Mouse (Mus musculus) T-helper 17 cell (primary cell): ENCODE measurements around the gene Cpne2.

ENCODE experiments used
- in situ Hi-C, 2 experiments: fragments of 300-600 bp; cut with MboI, MseI; formaldehyde crosslinking; loops; 1 replicate in 1 of 2; 2 replicates in 1 of 2; pipeline ENCODE4 v1.15.1; 2025; ENCODE audit warnings: high pct_unique_total_duplicates in 2 of 2

The Cpne2 gene

DNA sequence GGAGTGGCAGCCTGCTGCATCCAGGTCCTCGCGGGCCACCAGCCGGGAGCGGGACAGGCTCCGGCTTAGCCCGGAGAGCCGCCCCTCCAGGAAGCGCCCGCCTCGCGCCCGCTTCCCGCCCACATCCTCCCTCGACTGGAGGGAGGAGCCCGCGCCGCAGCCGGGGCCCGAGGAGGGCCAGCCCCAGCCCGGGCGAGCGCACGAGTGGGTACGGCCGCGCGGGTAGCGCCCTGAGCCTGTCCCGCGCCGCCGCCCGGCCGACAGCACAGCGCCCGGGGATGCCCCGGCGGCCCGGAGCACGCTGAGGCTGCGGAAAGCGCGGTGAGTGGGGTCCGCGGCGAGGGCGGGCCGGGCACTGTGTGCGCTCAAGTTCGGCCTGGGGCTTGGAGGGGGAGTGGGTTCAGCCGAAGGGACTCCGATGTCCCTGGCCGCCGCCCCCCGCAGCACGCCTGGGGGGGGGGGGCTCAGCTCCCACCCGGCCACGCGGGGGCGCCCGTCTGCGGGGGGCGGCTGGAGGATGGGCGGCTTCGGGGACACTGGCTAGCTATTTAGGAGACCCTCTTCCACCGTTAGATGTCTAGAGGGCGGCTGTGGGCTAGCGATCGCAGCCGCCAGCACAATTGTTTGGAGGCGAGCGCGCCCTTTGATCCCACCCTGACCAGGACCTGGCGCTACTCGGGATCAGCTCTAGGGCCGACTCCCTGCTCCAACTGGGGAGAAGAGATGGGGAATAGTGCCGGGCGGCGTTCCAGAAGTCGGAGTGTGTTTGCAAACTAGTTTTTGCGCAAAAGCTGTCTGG lies at the start of gene Cpne2:
Gene Cpne2, plus strand, starts transcription at position 118 of the 799 bp plus-strand sequence.
- in situ Hi-C loops, result no loop called here

DNA sequence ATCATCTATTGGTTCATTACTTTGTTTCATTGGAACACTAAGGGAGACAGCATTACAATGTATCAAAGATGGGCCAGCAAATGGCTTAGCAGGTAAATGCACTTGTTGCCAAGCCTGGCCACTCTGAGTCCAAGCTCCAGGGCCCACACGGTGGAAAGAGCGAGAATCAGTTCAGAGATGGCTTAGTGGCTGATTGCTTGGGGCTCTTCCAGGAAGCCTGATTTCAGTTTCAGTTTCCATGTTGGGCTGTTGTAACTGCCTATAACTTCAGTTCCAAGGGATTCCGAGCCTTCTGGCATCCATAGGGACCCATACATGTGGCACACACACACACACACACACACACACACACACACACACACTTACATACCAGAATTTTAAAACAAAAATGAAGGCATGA lies 47.5 kb upstream of the Cpne2 start:
- in situ Hi-C loops, result no loop called here

DNA sequence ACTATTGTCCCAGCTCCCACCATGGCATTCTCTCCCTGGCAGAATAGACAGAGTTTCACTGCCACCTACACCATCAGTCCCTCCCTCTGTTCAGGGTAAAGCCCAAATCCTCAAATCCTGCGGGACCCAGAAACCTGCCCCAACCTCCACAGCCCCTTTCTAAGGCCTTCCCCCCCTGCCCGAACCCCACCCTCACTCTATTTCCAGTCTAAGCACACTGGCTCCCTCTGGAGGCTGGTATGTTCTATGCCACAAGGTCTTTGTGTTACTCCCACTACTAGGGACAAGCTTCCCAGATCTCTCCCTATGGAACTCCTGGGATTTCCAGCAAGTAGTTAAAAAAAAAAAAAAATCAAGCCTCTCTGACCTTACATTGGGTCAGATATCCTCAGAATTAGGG lies 46.9 kb upstream of the Cpne2 start:
- in situ Hi-C loops, result no loop called here

DNA sequence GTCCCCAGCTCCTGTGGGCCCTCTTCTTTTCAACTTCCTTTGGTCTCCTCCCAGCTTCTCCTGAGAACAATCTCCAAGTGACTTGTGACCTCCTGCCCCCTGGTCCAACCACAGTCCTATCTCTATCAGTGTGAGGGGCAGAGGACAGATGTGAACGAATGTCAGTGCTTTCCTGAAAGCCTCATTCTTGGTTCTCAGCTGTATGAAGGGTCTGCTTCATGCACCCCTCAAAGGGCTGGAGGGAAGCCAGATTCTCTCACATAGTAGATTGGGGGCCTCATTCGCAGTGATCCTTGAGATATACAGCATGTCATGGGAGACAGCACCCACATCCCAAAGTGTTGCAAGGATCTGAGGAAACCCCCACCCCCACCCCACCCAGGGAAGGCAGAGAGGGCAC lies 44.8 kb upstream of the Cpne2 start:
- in situ Hi-C loops, result no loop called here

DNA sequence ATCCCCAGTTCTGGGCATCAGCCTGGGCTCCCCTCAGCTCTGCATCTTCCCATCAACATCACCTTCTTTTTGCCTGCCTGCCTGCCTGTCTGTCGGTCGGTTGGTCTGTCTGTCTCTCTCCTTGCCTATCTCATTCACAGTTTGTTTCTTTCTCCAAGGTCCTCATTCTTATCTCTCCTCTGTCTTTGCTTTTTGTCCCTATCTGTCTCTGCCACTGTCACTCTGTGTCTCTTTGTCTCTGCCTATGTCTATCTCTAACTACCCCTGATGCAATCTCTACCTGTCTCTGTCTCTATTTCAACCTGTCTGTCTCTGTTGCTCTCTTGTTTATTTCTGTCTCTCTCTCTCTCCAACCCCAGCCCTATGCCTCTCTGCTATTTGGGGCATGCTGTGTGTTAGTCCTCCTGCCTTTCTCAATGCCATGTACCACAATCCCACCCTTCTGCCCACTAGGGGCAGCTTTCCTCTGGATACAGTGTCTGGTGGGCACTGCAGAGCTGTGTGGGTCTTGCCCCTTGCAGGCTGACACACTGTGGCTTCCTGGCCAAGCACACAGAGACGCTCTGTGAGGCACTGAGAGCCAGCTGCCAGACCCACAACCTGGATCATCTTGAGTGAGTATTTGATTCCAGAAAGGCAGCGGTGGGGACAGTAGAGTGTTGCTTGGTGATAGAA lies 42.8 kb upstream of the Cpne2 start:
- in situ Hi-C loops, result loop anchor here in 1 of 2 experiments (5.0 kb wide), 1 partner anchor 92 kb away; no protein-coding TSS in a partner anchor

DNA sequence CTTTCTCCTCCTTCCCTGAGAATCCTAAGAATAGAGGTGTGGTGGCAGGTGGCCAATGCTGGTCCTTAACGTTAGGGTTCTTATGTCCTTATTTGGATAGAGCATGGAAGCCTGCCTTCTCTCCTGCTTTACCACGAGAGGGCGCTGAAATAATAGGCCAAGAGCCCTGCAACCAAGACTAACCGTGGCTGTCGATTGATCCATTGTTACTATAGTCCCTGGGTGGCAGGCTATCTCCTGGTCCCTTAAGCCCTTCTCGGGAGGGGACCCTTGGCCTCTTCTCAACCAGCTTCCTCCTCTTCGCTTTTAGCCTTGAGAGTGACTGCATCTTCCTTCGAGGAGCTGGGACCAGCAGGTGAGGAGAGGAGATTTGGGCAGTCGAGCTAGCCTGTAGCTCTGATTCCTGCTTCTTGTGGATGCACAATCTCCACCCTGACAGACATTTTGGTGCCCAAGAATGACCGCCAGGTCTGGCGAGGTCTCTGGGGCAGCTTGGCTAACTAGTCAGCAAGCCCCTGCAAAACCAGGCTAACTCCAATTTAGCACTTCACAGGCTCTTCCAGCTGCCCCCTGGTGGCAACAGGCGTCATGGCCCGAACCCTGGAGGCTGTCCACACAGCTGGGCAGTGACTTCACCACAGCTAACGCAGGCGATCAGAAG lies 40.6 kb upstream of the Cpne2 start:
- in situ Hi-C loops, result loop anchor here in 1 of 2 experiments (5.0 kb wide), 1 partner anchor 90 kb away; no protein-coding TSS in a partner anchor

DNA sequence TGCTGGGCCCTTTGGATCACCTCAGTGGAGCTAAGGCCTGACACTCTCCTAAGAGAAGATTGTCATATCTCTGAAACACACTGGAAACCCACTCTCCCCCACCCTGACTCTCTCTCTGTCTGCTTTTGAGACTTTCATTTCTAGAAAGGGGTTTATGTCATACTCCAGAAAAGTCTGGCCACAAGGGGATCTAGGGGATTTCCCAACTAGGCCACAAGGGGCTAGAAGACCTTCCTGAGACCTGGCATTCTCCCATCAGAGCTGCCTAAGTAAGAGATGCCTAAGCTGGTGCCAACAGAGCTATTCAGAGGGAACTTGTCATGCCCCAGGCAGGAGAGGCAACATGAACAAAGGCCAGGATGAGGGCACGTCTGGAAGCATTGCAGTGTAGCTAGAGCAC lies 39.5 kb upstream of the Cpne2 start:
- in situ Hi-C loops, result loop anchor here in 1 of 2 experiments (5.0 kb wide), 1 partner anchor 89 kb away; no protein-coding TSS in a partner anchor

DNA sequence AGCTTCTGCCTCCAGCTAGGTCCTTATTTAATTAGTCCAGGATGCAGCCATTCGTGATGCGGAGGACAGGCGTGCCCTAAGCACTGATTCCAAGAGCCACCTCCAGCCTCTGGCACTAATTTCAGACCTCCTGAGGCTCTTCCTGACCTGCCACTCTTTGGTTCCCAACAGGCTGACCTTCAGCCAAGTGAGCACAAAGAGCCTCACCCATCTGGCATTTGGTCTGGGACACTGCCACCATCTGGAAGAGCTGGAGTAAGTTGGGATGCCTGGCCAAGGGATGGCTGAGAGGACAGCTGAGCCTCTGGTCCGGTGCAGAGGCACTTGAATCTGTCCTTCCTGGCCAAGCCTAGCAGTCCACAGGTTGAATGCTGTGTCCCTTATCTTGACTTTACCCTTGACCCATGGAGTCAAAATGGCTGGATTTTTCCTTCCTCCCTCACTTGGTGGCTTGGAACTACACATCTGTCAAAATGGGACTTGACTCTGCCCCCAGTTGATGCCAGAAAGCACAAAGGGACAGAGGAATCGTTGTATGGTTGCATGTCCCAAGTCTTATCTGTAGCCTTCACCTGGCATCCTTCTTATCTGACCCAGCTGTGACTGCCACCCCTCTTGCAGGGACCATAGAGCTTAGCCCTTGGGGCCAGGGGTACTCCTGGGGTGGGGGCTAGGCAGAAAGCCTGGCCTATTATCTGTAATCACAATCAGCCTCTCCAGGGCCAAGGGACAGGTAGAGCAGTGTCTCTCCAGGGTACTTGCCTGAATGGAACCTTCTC lies 17.2 kb upstream of the Cpne2 start:
- in situ Hi-C loops, result no loop called here

DNA sequence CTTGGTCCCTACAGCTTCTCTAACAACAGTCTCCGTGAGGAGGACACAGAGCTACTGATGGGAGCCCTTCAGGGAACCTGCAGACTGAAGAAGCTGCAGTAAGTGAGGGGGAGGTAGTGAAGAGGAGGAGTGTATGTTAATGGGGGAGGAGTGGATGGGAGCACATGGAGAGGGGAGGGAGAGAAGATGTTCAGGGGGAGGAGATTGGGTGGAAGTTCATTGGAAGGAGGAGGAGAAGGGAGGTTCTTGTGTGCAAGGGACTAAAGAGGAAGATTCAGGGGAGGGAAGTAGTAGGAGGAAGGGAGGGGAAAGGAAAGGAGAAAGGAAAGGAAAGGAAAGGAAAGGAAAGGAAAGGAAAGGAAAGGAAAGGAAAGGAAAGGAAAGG lies 16.6 kb upstream of the Cpne2 start:
- in situ Hi-C loops, result no loop called here

DNA sequence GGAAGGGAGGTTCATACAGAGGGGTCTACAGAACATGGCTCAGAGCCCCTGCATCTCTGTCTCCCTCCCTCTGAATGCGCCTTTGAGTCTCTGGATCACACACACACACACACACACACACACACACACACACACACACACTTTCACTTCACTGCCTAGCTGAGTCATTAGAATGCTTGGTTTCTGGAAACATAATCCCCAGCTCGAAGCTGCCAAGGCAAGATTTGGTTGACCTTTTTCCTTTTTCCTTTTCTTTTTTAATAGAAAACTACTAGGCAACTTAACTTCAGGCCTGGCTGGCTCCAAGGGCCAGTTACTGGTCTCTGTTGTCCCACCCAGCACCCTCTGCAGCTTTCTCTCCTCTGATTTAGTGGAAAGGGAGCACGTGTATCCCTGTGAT lies 16.0 kb upstream of the Cpne2 start:
- in situ Hi-C loops, result no loop called here

DNA sequence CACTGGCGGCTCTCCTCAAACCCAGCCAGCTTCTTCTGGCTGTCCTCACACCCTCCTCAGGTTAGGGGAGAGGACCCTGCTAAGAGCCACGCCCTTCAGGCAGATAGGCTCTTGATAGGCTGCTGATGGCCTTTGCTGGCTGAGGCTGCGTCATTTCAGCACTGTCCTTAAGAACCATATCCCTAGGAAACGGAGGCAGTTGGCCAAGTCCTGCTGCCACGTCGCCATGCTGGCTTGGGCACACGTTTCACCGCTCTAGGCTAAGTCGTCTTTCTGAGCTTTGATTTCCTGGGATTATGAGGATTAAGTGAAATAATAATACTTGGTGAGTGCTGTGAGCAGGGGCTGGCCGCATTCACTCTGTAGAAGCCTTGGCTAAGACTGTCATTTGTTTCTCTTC lies 14.5 kb upstream of the Cpne2 start:
- in situ Hi-C loops, result no loop called here

DNA sequence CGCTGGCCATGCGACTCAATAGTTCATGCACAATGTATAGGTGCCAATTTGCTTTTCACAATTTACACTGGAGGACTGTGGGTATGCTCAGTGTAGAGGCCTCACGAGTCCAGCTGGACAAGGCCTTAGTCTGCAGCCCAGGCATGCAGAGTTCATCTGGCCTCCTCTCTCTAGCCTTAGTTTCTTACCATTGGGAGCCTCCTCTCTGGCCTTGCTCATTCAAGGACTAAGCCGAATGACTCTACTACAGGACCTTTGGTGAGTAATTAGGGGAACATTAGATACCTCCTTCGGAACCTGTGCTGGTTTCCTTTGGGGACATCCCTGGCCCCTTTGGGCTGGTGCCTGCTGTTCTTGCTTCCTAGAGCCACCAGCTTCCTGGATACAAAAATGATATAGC lies 13.8 kb upstream of the Cpne2 start:
- in situ Hi-C loops, result no loop called here

DNA sequence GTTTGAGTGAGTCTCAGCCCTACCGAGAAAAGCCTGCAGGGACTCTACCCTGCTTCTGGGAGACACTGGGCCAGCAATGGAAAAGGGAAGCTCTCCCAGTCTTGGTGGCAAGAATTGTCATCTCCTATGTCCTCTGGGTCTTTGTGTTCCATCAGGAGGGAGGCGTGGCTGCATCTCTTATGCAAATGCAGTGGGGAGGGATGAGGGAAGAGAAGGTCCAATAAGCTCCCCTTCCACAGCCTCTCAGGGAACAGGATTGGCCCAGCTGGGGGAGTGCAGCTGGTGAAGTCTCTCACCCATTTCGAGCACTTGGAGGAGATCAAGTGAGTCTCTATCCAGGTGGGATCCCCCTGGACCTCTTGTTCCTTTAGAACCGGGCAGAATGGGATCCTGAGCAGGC lies 11.3 kb upstream of the Cpne2 start:
- in situ Hi-C loops, result no loop called here

DNA sequence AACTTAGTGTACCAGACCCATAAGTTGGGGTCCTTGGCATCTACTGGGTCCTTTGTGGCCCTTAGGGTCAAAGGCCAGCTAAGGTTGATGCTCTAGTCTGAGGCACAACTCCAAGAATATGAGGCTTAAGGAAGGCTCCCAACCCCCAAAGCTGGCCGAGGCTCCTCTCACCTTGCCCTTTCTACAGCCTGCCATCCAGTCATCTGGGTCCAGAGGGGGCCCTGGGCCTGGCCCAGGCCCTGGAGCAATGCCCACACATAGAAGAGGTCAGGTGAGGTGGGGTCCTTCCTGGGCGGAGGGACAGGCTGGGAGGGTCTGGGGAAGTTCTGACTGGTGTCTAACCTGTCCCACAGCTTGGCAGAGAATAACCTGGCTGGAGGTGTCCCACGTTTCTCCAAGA lies 10.3 kb upstream of the Cpne2 start:
- in situ Hi-C loops, result no loop called here

DNA sequence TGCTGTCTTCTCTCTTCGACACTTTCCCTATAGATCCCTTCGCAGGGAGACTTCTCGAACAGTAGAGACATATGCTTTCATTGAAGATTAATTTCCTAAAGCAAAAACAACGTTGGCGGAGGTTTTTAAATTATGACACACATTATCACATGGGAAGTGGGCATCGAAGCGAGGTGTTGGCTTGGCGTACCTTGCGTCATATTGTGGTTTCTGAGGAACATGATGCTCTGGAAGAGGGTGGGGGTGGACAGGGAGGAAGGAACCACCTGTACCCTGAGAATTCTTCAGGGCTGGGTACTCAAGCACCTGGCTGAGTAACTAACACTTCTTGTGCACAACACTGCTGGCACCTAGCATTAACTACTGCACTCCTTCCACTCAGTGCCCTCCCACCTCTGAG lies 8.2 kb upstream of the Cpne2 start:
- in situ Hi-C loops, result no loop called here

DNA sequence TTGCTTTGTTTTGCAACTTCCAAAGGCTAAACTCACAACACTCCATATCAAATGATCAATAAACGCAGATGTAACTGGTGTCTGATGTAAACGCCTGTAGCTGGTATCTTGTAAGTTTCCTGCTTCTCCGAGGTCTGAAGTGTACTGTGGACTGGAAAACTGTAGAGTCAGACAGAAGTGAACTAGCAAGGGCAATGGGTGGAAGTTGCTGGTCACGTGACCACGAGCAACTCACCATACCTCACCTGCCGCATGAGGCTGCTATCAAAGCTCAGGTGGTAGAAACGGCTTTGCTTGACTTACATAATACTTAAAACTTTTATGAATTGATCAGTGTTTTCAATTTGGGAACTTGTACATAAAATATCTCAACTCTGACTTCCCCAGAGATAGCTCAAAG lies 5.6 kb upstream of the Cpne2 start:
- in situ Hi-C loops, result no loop called here

DNA sequence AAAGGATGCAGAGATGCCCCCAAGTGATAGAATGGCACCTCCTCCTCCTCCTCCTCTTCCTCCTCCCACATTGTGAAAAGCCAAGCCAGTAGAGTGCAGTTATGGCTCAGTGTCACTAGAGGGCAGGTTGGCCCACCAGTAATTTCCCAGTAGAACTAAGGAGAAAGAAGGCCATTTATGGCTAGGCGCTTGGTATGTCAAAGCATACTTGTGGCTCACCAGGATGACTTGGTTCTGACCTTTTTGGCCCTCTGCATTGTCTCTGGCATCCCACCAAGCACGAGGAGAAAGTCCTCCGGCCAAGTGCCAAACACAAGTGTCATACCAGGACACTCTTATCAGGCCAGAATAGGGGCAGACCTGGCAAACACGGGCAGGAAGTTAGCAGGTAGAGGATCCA lies 4.5 kb upstream of the Cpne2 start:
- in situ Hi-C loops, result no loop called here

DNA sequence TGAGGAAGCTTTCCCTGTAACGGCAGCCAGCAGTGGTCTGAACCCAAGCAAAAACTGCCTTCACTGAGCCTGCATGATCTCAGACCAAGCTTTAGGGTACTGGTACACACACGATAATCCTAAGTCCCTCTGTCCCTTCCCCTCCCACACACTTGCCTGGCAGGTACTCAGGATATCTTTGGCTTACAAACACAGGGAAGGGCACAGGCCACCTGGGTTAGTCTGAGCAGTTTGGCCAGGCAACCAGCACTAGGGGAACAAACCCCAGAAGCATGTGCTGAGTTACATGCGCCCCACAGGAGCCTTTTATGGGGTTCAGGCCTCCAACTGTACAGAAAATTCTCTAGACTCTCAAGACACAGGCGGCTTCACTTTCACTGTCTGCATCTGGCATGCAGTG lies 2.9 kb upstream of the Cpne2 start:
- in situ Hi-C loops, result no loop called here

DNA sequence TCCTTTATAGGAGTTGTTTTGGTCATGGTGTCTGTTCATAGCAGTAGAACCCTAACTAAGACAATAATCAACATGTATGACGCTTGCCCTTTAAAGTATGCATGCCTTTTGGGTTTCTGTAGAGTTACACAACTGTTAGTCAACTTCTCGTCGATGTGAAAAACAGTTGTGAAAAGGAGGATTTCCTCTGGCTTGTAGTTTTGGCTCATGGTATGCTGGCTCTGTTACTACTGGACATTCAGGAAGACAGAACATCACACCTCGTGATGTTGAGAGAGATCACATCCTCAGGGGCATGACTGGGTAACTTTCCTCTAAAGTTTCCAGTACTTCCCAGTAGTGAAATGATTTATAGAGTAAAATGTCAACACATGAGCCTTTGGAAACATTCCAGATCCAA lies 2.1 kb upstream of the Cpne2 start:
- in situ Hi-C loops, result no loop called here

DNA sequence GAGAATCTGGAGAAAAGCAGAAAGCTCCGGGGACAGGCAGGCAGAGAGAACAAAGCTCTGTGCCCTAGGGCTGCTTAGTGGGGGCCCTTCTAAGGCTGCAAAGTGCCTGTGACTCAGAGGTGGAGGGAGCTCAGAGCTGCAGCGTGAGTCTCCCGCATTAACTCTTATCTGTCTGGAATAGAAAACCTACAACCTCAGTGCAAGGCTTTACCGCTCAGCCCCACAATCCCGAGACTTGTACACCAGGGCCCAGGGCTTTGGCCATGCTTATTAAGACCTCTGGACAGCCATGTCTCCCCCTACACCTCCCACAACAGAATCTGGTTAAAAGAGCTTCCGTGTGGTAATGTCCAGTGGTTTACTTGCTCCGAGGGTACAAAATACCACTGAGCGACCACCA lies 790 bp upstream of the Cpne2 start:
- in situ Hi-C loops, result no loop called here

DNA sequence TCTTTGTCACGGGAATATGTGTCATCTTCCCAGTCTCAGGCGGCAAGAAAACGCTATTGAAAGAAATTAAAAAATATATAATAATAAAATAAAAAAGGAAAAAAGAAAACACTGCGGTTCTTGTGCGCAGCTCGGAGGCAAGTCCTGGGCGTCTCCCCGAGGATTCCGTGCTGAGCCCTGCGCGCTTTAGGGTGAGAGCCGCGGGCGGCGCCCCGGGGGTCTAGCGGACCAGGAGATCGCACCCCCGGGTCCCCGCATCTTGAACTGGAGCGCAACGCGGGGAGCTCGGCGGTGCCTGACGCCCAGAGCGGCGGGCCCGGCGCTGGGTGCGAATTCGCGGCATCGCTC lies 291 bp upstream of the Cpne2 start:
- in situ Hi-C loops, result no loop called here

DNA sequence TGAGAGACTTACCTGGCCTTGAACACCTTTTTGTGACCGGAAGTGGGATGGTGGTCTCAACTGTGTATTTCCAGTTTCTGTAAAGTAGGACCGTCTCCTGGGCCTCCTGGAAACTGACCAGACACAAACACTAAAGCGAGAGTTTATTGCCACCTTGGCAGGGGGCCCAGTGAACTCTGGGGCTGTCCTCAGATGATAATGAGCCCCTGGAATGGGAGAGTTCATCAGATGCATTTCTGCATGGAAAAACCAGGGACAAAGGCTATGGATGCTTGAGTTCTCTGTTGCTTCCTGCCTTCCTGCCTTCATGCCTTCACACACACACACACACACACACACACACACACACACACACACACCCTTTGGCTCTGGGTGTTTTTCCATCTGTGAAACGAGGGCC lies 1.8 kb downstream of the Cpne2 start:
- in situ Hi-C loops, result no loop called here
